10 mouse cellular contexts compared by ENCODE assay signal in genomic region chr12:70714281-70714679, GRCm38 (mm10).
A peak's percentile ranks its signal among the peaks of the same experiment; 100 is the strongest.
DNase-seq lines count a peak whose midpoint lies in the region; ATAC-seq and TF ChIP-seq lines count a peak whose summit lies in the region.
"Had no signal": no experiment of that assay in that cellular context is flagged by ENCODE, and none has a peak within 500 bp of the region (broad histone marks: within the 10 kb centered on the region; RNA-seq: fewer than 3 reads in every experiment).

No protein-coding gene starts in this region.

- WGBS in heart, embryonic 12.5 days = 73% methylated on average over 10 of the region's 11 CpGs

- H3K36me3 ChIP-seq in testis, adult 2 months (ENCODE audit: control insufficient read depth, insufficient read depth, low read length) = no peaks in the 10 kb centered on the region
- H3K36me3 ChIP-seq in heart, embryonic 12.5 days = no peaks in the 10 kb centered on the region
- H3K36me3 ChIP-seq: neural tube, embryonic 13.5 days had no signal

- peak overlapping the region; percentile 45 for H3K4me3 ChIP-seq in gastrocnemius, adult 2 months
- peak overlapping the region; percentile 31 for H3K4me3 ChIP-seq in testis, adult 2 months (ENCODE audit: control insufficient read depth, low read depth, low read length)
- no peak overlapping the region for H3K4me3 ChIP-seq in heart, embryonic 12.5 days
- H3K4me3 ChIP-seq: neural tube, embryonic 13.5 days had no signal

- H3K27ac ChIP-seq in gastrocnemius, adult 2 months = peak overlapping the region; percentile 35
- peak overlapping the region; percentile 82 for H3K27ac ChIP-seq in testis, adult 2 months (ENCODE audit: control insufficient read depth, insufficient read depth, low read depth, low read length)
- no peak overlapping the region for H3K27ac ChIP-seq in heart, embryonic 12.5 days (ENCODE audit: poor library complexity, severe bottlenecking)
- H3K27ac ChIP-seq: kidney, postnatal 0 days; neural tube, embryonic 13.5 days had no signal

- DNase-seq in gastrocnemius, adult 2 months = no peak
- no peak for DNase-seq in gastrocnemius, postnatal 10 days
- DNase-seq in testis, postnatal 14 days (ENCODE audit: low spot score) = no peak
- DNase-seq in left cerebral cortex, postnatal 25 days (ENCODE audit: low spot score in 2 of 2) = peak; percentile 70 to 92
- no peak for DNase-seq in neural tube, embryonic 10.5 days (ENCODE audit: extremely low spot score, low spot score)
- DNase-seq in urinary bladder, postnatal 36 days (ENCODE audit: low spot score in 2 of 2) = no peak

- no peak overlapping the region for H3K9ac ChIP-seq in heart, embryonic 12.5 days
- H3K9ac ChIP-seq: neural tube, embryonic 13.5 days had no signal

- intact Hi-C loops in gastrocnemius, adult 2 months (cut with DNase I) = no loop called here
- intact Hi-C loops in left cerebral cortex, postnatal 25 days (cut with DNase I) = loop anchor here (5.0 kb wide), 1 partner anchor 63 kb away; no protein-coding TSS in a partner anchor

- H3K9me3 ChIP-seq in heart, embryonic 12.5 days (replicated peaks) = no peaks in the 10 kb centered on the region
- H3K9me3 ChIP-seq: neural tube, embryonic 13.5 days had no signal

- H3K27me3 ChIP-seq in testis, adult 2 months (ENCODE audit: control insufficient read depth, insufficient read depth, low read length) = no peaks in the 10 kb centered on the region
- H3K27me3 ChIP-seq in heart, embryonic 12.5 days (replicated peaks) = no peaks in the 10 kb centered on the region
- H3K27me3 ChIP-seq: neural tube, embryonic 13.5 days had no signal

- H3K4me1 ChIP-seq in testis, adult 2 months (ENCODE audit: control insufficient read depth, insufficient read depth, low read length) = peaks cover 11% of the 10 kb centered on the region
- H3K4me1 ChIP-seq in heart, embryonic 12.5 days (replicated peaks) = peaks cover 18% of the 10 kb centered on the region
- H3K4me1 ChIP-seq: neural tube, embryonic 13.5 days had no signal

- no peak overlapping the region for H3K4me2 ChIP-seq in heart, embryonic 12.5 days
- H3K4me2 ChIP-seq: neural tube, embryonic 13.5 days had no signal

- no peak for TF ChIP-seq CTCF in gastrocnemius, adult 2 months (IDR thresholded peaks at IDR 0.05)
- TF ChIP-seq CTCF in testis, adult 2 months (IDR thresholded peaks at IDR 0.05; ENCODE audit: control insufficient read depth, insufficient read depth, insufficient replicate concordance, low read depth, low read length) = no peak

- no peak for TF ChIP-seq POLR2A in testis, adult 2 months (IDR thresholded peaks at IDR 0.05; ENCODE audit: control insufficient read depth, low read depth, low read length)

- ATAC-seq in heart, embryonic 12.5 days (ENCODE audit: insufficient number of reproducible peaks, low FRiP score) = no peak

Comparison
In these comparisons a context has a peak if more than half of its experiments do, and no peak if none do; other contexts are left out.
1. DNase-seq: peak in left cerebral cortex, postnatal 25 days (2 of 2); none in gastrocnemius, adult 2 months (single experiment), gastrocnemius, postnatal 10 days (single experiment), testis, postnatal 14 days (single experiment), neural tube, embryonic 10.5 days (single experiment) and urinary bladder, postnatal 36 days (0 of 2).